Mouse (Mus musculus) heart, adult 2 months (tissue): ENCODE measurements at regions not wholly inside any gene's neighbourhood (a gene's known extent, or its start where the extent isn't known, plus 50 kb on each side); places are given as distances from the start of the nearest gene placed in this dataset.

Experiments used
- DNase-seq, 2 experiments: peaks; one replicate each; pipeline ENCODE4 v3.0.0; 2021
- H3K27ac ChIP-seq: fragments of 200-600 bp; 2 replicates; pipeline ENCODE4 v1.8.1; 2022
- H3K27me3 ChIP-seq: fragments of 200-500 bp; 2 replicates; pipeline ENCODE4 v1.6.1; 2012; ENCODE audit warnings: mild to moderate bottlenecking, low read length, inconsistent platforms, mixed read lengths; ENCODE audit not compliant: control insufficient read depth, insufficient read depth
- H3K36me3 ChIP-seq: fragments of 200-500 bp; 2 replicates; pipeline ENCODE4 v1.6.1; 2012; ENCODE audit warnings: low read length, inconsistent platforms; ENCODE audit not compliant: control insufficient read depth, insufficient read depth
- H3K4me1 ChIP-seq: fragments of 200-500 bp; 2 replicates; pipeline ENCODE4 v1.6.1; 2011; ENCODE audit warnings: low read length; ENCODE audit not compliant: control insufficient read depth, insufficient read depth
- H3K4me3 ChIP-seq: fragments of 200-600 bp; 2 replicates; pipeline ENCODE4 v1.8.1; 2022
- H3K79me2 ChIP-seq: fragments of 200-500 bp; replicated peaks from 2 replicates; pipeline ENCODE4 v1.6.1; 2012; ENCODE audit warnings: mild to moderate bottlenecking, inconsistent platforms, low read length, moderate library complexity, mixed read lengths; ENCODE audit not compliant: control insufficient read depth, insufficient read depth
- H3K9ac ChIP-seq: fragments of 200-500 bp; 2 replicates; pipeline ENCODE4 v1.6.1; 2012; ENCODE audit warnings: low read depth, mild to moderate bottlenecking, control low read depth, inconsistent platforms, low read length, mixed read lengths
- CTCF ChIP-seq: fragments of 200-600 bp; IDR thresholded peaks from 2 replicates; pipeline ENCODE4 v1.8.1; 2022; ENCODE audit warnings: antibody characterized with exemption, mild to moderate bottlenecking, moderate library complexity
- EP300 ChIP-seq: fragments of 200-500 bp; IDR thresholded peaks from 2 replicates; pipeline ENCODE4 v1.6.1; 2011; ENCODE audit warnings: low read depth, low read length, control low read depth; ENCODE audit not compliant: insufficient read depth
- POLR2A ChIP-seq: fragments of 200-500 bp; IDR thresholded peaks from 2 replicates; pipeline ENCODE4 v1.6.1; 2011; ENCODE audit warnings: mild to moderate bottlenecking, low read depth, low read length, control low read depth; ENCODE audit not compliant: insufficient read depth
- WGBS: fragments of 180-500 bp; shearing (Covaris S2); methylation state at CpG from one replicate; pipeline ENCODE4 v1.1.7; 2018; 5-methylcytosine and 5-hydroxymethylcytosine counted together
- intact Hi-C: fragments of 180-260 bp; cut with DNase I; formaldehyde crosslinking; loops from one replicate; pipeline ENCODE4 v1.15.1; 2025

GRCm38 (mm10) chr12:117385072-117385666 lies 131.1 kb upstream of the Rapgef5 start:
- Histone ChIP-seq H3K79me2 (no peaks in the 10 kb centered on the region), H3K4me1 (no peaks in the 10 kb centered on the region), H3K36me3 (no peaks in the 10 kb centered on the region), H3K9ac (no peak overlapping the region), H3K27me3 (peaks cover 1% of the 10 kb centered on the region; the same call in 1 of the 2 replicates), H3K27ac (no peak overlapping the region), H3K4me3 (no peak overlapping the region)
- DNase-seq: peak; percentile 69 to 80
- intact Hi-C loops: loop anchor here (2.0 to 5.0 kb wide), 2 partner anchors 384 to 467 kb away; no protein-coding TSS in a partner anchor
- no peak for TF ChIP-seq POLR2A
- peak; percentile 91 for TF ChIP-seq CTCF
- TF ChIP-seq EP300: peak; percentile 84; the same call in 1 of the 2 replicates
- 12% methylated on average over 6 of the region's 6 CpGs for WGBS

GRCm38 (mm10) chr12:117385697-117386096 lies 130.6 kb upstream of the Rapgef5 start:
- H3K79me2 ChIP-seq: no peaks in the 10 kb centered on the region
- H3K36me3 ChIP-seq: no peaks in the 10 kb centered on the region
- H3K4me1 ChIP-seq: no peaks in the 10 kb centered on the region
- intact Hi-C loops: loop anchor here (2.0 to 5.0 kb wide), 2 partner anchors 383 to 467 kb away; no protein-coding TSS in a partner anchor
- no peak overlapping the region for H3K9ac ChIP-seq
- H3K27ac ChIP-seq: no peak overlapping the region
- 71% methylated on average over 1 of the region's 1 CpGs for WGBS
- no peak overlapping the region for H3K4me3 ChIP-seq
- TF ChIP-seq CTCF: no peak
- TF ChIP-seq EP300: no peak
- no peak for TF ChIP-seq POLR2A
- no peak for DNase-seq
- H3K27me3 ChIP-seq: peaks cover 1% of the 10 kb centered on the region; the same call in 1 of the 2 replicates

- no peak overlapping the region for H3K27ac ChIP-seq
- H3K36me3 ChIP-seq: no peaks in the 10 kb centered on the region
- H3K27me3 ChIP-seq: peaks cover 1% of the 10 kb centered on the region; the same call in 1 of the 2 replicates
- WGBS: 55% methylated on average over 9 of the region's 9 CpGs
- TF ChIP-seq CTCF (no peak), POLR2A (no peak), EP300 (no peak)
- intact Hi-C loops: loop anchor here (5.0 kb wide), 1 partner anchor 465 kb away; no protein-coding TSS in a partner anchor
- no peaks in the 10 kb centered on the region for H3K79me2 ChIP-seq
- no peaks in the 10 kb centered on the region for H3K4me1 ChIP-seq
- H3K4me3 ChIP-seq: no peak overlapping the region
- DNase-seq: no peak
- H3K9ac ChIP-seq: no peak overlapping the region
Observed at GRCm38 (mm10) chr12:117386957-117387356, 129.3 kb upstream of the Rapgef5 start.

- Histone ChIP-seq H3K9ac (no peak overlapping the region), H3K27ac (no peak overlapping the region), H3K79me2 (no peaks in the 10 kb centered on the region), H3K4me3 (no peak overlapping the region), H3K4me1 (no peaks in the 10 kb centered on the region), H3K27me3 (peaks cover 1% of the 10 kb centered on the region; the same call in 1 of the 2 replicates), H3K36me3 (no peaks in the 10 kb centered on the region)
- DNase-seq: peak in 1 of 2 experiments; percentile 36
- intact Hi-C loops: loop anchor here (5.0 kb wide), 1 partner anchor 463 kb away; no protein-coding TSS in a partner anchor
- 36% methylated on average over 7 of the region's 7 CpGs for WGBS
- no peak for TF ChIP-seq CTCF
- no peak for TF ChIP-seq POLR2A
- no peak for TF ChIP-seq EP300
Observed at GRCm38 (mm10) chr12:117389516-117390347, 126.5 kb upstream of the Rapgef5 start.

- no peak overlapping the region for H3K4me3 ChIP-seq
- 81% methylated on average over 3 of the region's 3 CpGs for WGBS
- intact Hi-C loops: no loop called here
- no peak for TF ChIP-seq CTCF
- TF ChIP-seq POLR2A: no peak
- TF ChIP-seq EP300: no peak
- no peak for DNase-seq
- H3K36me3 ChIP-seq: no peaks in the 10 kb centered on the region
- H3K4me1 ChIP-seq: no peaks in the 10 kb centered on the region
- H3K27ac ChIP-seq: no peak overlapping the region
- no peaks in the 10 kb centered on the region for H3K79me2 ChIP-seq
- no peak overlapping the region for H3K9ac ChIP-seq
- H3K27me3 ChIP-seq: no peaks in the 10 kb centered on the region
Observed at GRCm38 (mm10) chr12:117397512-117397911, 118.8 kb upstream of the Rapgef5 start.
